In the genomic region with DNA sequence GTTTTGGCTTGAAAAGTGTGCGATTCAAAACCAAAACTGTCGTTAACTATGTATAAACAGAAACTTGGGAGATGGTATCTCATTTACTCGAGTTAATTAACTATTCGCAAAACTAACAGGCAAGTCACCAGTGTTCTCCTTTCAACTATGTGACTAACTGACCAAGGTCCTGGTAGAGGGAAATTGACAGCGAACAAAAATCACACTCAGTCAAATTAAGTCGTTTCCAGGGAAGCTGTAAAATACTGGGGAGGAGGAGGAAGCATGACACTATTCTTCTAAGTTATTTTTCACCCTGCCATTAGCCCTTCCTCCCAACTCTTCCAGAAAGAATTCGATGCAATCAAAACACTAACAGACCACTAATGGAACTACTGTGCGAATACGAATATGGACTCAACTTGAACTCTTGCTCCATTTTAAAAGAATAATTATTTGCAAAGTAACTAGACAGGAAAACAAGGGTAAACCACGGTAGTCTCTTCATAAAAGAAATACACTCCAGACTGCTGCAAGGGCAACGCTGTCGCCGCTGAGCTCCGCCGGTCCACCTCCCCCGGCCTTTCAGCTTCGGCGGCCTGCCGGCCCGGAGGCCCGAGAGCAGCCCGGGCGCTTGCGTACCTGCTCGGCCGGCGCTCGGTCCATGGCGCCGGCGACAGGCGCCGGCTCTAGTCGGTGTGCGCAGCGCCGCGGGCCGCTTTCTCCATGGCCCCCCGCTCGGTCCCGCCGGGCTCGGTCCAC, we compare ENCODE assay signal across 8 mouse cellular contexts. TPM values are rescaled to one million over a fixed set of nuclear protein-coding genes. Genes with fewer than 3 reads are reported as not detected.
A peak's percentile ranks its signal among the peaks of the same experiment; 100 is the strongest.
DNase-seq lines count a peak whose midpoint lies in the region; ATAC-seq and TF ChIP-seq lines count a peak whose summit lies in the region.

No protein-coding gene starts in this region.

- H3K27ac ChIP-seq in gastrocnemius, adult 2 months, result peak overlapping the region; percentile 96
- H3K27ac ChIP-seq in forebrain, embryonic 13.5 days, result peak overlapping the region; percentile 77
- peak overlapping the region; percentile 76 for H3K27ac ChIP-seq in liver, embryonic 13.5 days

- H3K36me3 ChIP-seq in C2C12 (ENCODE audit: control insufficient read depth, insufficient read depth), result peaks cover 9% of the 10 kb centered on the region
- no peaks in the 10 kb centered on the region for H3K36me3 ChIP-seq in forebrain, embryonic 13.5 days (ENCODE audit: poor library complexity, severe bottlenecking)
- 0 out of 2 replicates have a peak, but pooled peaks cover 3% of the 10 kb centered on the region for H3K36me3 ChIP-seq in liver, embryonic 13.5 days

- DNase-seq in gastrocnemius, adult 2 months, result no peak
- no peak for DNase-seq in gastrocnemius, postnatal 25 days
- no peak for DNase-seq in liver, embryonic 13.5 days
- DNase-seq in gastrocnemius, postnatal 10 days, result no peak
- no peak for DNase-seq in retina, embryonic 14.5 days (ENCODE audit: low spot score)
- DNase-seq in ovary, adult 18-20 months (ENCODE audit: low spot score), result no peak

- 4% methylated on average over 37 of the region's 44 CpGs for WGBS in forebrain, embryonic 13.5 days
- whole genome bisulfite sequencing in liver, embryonic 13.5 days (ENCODE audit: insufficient replicate concordance), result 3% methylated on average over 44 of the region's 44 CpGs

- no peaks in the 10 kb centered on the region for H3K9me3 ChIP-seq in forebrain, embryonic 13.5 days (replicated peaks)
- no peaks in the 10 kb centered on the region for H3K9me3 ChIP-seq in liver, embryonic 13.5 days (replicated peaks)

- H3K9ac ChIP-seq in forebrain, embryonic 13.5 days, result peak overlapping the region; percentile 94
- H3K9ac ChIP-seq in liver, embryonic 13.5 days, result peak overlapping the region; percentile 94

- peaks cover 45% of the 10 kb centered on the region for H3K79me3 ChIP-seq in C2C12 (ENCODE audit: low read depth)

- H3ac ChIP-seq in C2C12 (ENCODE audit: control insufficient read depth, insufficient read length, low read depth), result peak overlapping the region; percentile 81

- H3K4me3 ChIP-seq in gastrocnemius, adult 2 months, result peak overlapping the region; percentile 84
- H3K4me3 ChIP-seq in C2C12 (ENCODE audit: insufficient read depth, poor library complexity, severe bottlenecking), result peak overlapping the region; percentile 75
- peak overlapping the region; percentile 87 for H3K4me3 ChIP-seq in forebrain, embryonic 13.5 days
- H3K4me3 ChIP-seq in liver, embryonic 13.5 days (replicated peaks), result peak overlapping the region; percentile 92

- intact Hi-C loops in gastrocnemius, adult 2 months (cut with DNase I), result loop anchor here (5.0 kb wide), 1 partner anchor 75 kb away; the partner anchor contains the start of genes Cops2 and Galk2

- H3K4me1 ChIP-seq in forebrain, embryonic 13.5 days, result peaks cover 19% of the 10 kb centered on the region
- H3K4me1 ChIP-seq in liver, embryonic 13.5 days (replicated peaks), result peaks cover 26% of the 10 kb centered on the region

- no peak; the same call in none of the 2 replicates for ATAC-seq in forebrain, embryonic 13.5 days
- peak; percentile 3; the same call in 1 of the 2 replicates for ATAC-seq in liver, embryonic 13.5 days (ENCODE audit: low read depth)

- TF ChIP-seq CTCF in gastrocnemius, adult 2 months (IDR thresholded peaks at IDR 0.05), result no peak
- TF ChIP-seq CTCF in C2C12 (IDR thresholded peaks at IDR 0.05; ENCODE audit: control insufficient read depth, insufficient read depth, insufficient read length), result no peak

- peaks cover 54% of the 10 kb centered on the region for H3K79me2 ChIP-seq in C2C12 (ENCODE audit: control insufficient read depth, insufficient read depth)

- H3K4me2 ChIP-seq in forebrain, embryonic 13.5 days, result peak overlapping the region; percentile 69
- H3K4me2 ChIP-seq in liver, embryonic 13.5 days, result peak overlapping the region; percentile 78

- H3K27me3 ChIP-seq in C2C12 (ENCODE audit: control insufficient read depth, insufficient read depth, insufficient read length), result no peaks in the 10 kb centered on the region
- peaks cover 3% of the 10 kb centered on the region; the same call in 1 of the 2 replicates for H3K27me3 ChIP-seq in forebrain, embryonic 13.5 days
- H3K27me3 ChIP-seq in liver, embryonic 13.5 days, result 0 out of 2 replicates have a peak, but pooled peaks cover 6% of the 10 kb centered on the region

TF ChIP-seq in C2C12, 6 proteins besides CTCF, POLR2A, EP300 and RAD21:
- no peak for TF ChIP-seq FOSL1 (IDR thresholded peaks at IDR 0.05; ENCODE audit: insufficient read depth, low read length, poor library complexity, severe bottlenecking)
- TF ChIP-seq MYOD1 (IDR thresholded peaks at IDR 0.05; ENCODE audit: control insufficient read depth, insufficient read length, low read depth), result no peak
- no peak for TF ChIP-seq MYOG (IDR thresholded peaks at IDR 0.05; ENCODE audit: control insufficient read depth, extremely low read depth, insufficient read length)
- TF ChIP-seq USF1 (IDR thresholded peaks at IDR 0.05; ENCODE audit: low read depth), result no peak
- TF ChIP-seq CEBPB (IDR thresholded peaks at IDR 0.05; ENCODE audit: low read depth), result no peak
- no peak for TF ChIP-seq MAX (IDR thresholded peaks at IDR 0.05)
TF ChIP-seq in C2C12: peak in this region for 0.

RNA-seq across cellular contexts. Expression of gene Secisbp2l, which starts 0.5 kb away (rescaled TPM):
- 10 to 100 TPM; 16.3 to 18.2 TPM for total RNA-seq in gastrocnemius, adult 2 months (2021)
- 10 to 100 TPM; 15.6 to 17.5 TPM for total RNA-seq in gastrocnemius, postnatal 25 days (2021)
- 5.7 TPM for polyA plus RNA-seq in C2C12 (2012; fragmentation: generic; extraction: Trizol)
- 25.2 and 25.4 TPM in 2 replicates for polyA plus RNA-seq in forebrain, embryonic 13.5 days (2015; fragmentation: Nextera tagmentation; extraction: Ambion mirVana)
- 4.0 and 5.8 TPM in 2 replicates for polyA plus RNA-seq in liver, embryonic 13.5 days (2015; fragmentation: Nextera tagmentation; extraction: Ambion mirVana)
- total RNA-seq in gastrocnemius, postnatal 10 days (2021), result 10 to 100 TPM; 40.3 to 46.0 TPM

RNA-seq across cellular contexts. Expression of gene Shc4, which starts 58.2 kb away (rescaled TPM):
- under 1 TPM; 0.33 to 0.75 TPM for total RNA-seq in gastrocnemius, adult 2 months (2021)
- 1 to 10 TPM; 1.9 to 2.0 TPM for total RNA-seq in gastrocnemius, postnatal 25 days (2021)
- polyA plus RNA-seq in C2C12 (2012; fragmentation: generic; extraction: Trizol), result 0.34 TPM
- 0.57 and 1.1 TPM in 2 replicates for polyA plus RNA-seq in forebrain, embryonic 13.5 days (2015; fragmentation: Nextera tagmentation; extraction: Ambion mirVana)
- polyA plus RNA-seq in liver, embryonic 13.5 days (2015; fragmentation: Nextera tagmentation; extraction: Ambion mirVana), result 0.73 and 1.0 TPM in 2 replicates
- total RNA-seq in gastrocnemius, postnatal 10 days (2021), result 1 to 10 TPM; 3.4 to 3.5 TPM
